Mouse (Mus musculus) splenic B cell, adult 2 months (primary cell): Measurements from ENCODE around the gene Nrap.
A peak's percentile ranks its signal among the peaks of the same experiment; 100 is the strongest.

Experiments used
- DNase-seq: peaks from one replicate; pipeline ENCODE4 v3.0.0-alpha.2; 2011; ENCODE audit warnings: low read depth, low spot score
- H3K27me3 ChIP-seq: 2 replicates; pipeline ENCODE4 v1.6.1; 2012; ENCODE audit warnings: mild to moderate bottlenecking, low read length, moderate library complexity, mixed read lengths; ENCODE audit not compliant: control insufficient read depth, poor library complexity, insufficient read depth, severe bottlenecking
- H3K36me3 ChIP-seq: 2 replicates; pipeline ENCODE4 v1.6.1; 2012; ENCODE audit warnings: mild to moderate bottlenecking, low read length, moderate library complexity, mixed read lengths; ENCODE audit not compliant: control insufficient read depth, poor library complexity, insufficient read depth, severe bottlenecking

Nrap gene

GRCm38 (mm10) chr19:56325676-56326075 lies 64.2 kb downstream of the Nrap start:
- no peak for DNase-seq
- Histone ChIP-seq H3K27me3 (no peaks in the 10 kb centered on the region), H3K36me3 (no peaks in the 10 kb centered on the region)

DNA sequence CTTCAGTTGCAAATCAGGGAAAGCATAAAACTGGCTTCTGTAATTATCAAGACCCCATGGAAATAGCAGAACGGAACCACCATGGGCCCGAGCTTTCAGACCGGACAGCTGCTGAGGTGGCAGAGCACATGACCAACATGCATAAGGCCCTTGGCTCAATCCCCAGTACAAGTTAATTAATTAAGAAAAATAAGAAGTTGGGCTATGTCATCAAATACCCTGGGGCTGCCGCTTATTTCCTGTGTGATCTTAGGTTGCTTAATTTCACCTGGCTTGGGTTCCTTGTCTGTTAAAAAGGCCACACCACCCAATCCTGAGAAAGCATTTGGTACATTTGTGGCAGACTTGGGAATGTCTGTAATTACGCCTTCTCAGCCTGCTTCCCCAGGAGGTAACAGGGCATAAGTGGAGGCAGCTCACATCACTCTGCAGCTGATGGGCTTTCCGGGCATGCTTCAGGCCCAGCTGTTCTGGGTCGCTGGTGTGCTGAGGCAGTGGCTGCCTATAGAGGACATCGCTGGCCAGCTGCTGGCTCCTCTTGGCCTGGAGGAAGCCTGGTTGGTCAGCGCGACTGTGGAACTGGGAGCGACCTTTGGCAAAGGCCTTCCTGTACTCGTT lies 68.4 kb downstream of the Nrap start:
- Histone ChIP-seq H3K36me3 (no peaks in the 10 kb centered on the region), H3K27me3 (no peaks in the 10 kb centered on the region)
- DNase-seq = no peak

DNA sequence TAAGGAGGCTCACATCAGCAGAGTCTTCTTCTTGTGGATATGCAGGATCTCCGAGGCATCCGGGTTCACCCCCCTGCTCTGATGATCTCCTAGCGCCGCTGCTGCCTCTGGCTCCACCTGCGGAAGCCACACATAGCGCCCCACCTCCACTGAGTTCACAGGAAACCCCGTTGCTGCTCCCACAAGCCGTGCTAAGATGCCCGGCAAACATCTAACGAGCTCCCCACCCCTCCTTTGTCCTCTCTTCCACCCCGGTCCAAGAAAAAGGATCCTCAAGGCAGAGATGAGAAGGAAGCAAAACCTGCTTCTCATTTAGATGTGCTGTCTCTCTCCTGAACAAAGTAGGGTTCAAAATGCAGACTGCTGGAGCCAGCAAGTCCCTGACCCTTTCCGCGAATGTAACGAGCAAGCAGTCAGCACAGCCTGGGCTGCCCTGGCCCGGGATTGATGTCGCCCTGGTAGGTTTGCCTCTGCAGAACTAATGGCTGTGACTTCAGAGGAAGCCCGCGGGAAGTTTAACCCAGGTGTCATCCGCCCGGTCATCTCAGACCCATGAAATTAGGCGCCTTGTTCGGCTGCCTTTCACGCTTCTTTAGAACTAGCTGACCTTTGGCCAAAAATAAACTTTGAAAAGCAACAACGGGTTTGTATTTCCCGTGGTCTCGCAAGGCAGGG lies 69.5 kb downstream of the Nrap start:
- Histone ChIP-seq H3K27me3 (no peaks in the 10 kb centered on the region), H3K36me3 (no peaks in the 10 kb centered on the region)

GRCm38 (mm10) chr19:56319629-56320028 lies 70.2 kb downstream of the Nrap start:
- no peaks in the 10 kb centered on the region for H3K27me3 ChIP-seq
- DNase-seq = no peak

More for the DNA sequence above, 69.5 kb downstream of the Nrap start:
- DNase-seq = no peak

DNA sequence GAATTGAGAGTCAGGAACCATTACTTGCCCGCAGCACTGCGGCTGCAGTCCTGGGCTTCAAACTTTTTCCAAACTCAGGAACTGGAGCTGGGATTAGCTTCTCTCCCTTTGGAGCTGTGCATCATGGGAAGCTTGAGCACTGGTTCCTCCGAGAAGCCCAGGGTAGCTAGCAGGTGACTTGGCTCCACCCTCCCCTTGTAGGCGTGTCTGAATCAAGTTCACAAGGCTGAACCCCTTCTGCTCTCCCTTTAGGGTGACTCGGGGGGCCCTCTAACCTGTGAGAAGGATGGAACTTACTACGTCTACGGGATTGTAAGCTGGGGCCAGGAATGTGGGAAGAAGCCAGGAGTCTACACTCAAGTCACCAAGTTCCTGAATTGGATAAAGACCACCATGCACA lies 70.6 kb downstream of the Nrap start:
- DNase-seq = no peak
- H3K36me3 ChIP-seq = no peaks in the 10 kb centered on the region

More at GRCm38 (mm10) chr19:56319629-56320028, 70.2 kb downstream of the Nrap start:
- H3K36me3 ChIP-seq = no peaks in the 10 kb centered on the region

DNA sequence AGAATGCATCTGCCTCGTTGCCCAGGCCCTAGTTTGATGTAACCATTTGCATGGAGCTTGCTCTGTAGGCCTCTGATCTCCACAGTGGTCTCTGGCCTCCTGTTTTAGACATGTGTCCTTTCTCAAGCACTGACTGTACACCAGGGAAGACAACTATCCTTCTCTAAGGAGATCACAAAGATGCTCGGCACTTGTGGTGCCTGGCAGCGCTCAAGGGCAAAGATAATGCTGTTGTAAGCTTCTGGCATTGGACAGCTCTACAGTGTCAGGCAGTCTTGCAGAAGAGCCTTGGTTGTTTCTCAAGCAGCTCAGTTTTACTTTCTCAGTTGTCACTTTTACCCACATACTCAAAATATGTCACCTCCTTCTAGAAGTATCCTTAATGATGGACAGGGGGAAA lies 73.3 kb downstream of the Nrap start:
- H3K36me3 ChIP-seq = no peaks in the 10 kb centered on the region
- no peak for DNase-seq
- H3K27me3 ChIP-seq = no peaks in the 10 kb centered on the region

More for the DNA sequence above, 70.6 kb downstream of the Nrap start:
- H3K27me3 ChIP-seq = no peaks in the 10 kb centered on the region

- H3K36me3 ChIP-seq = no peaks in the 10 kb centered on the region
- no peaks in the 10 kb centered on the region for H3K27me3 ChIP-seq
- no peak for DNase-seq
Measured at GRCm38 (mm10) chr19:56300835-56301234, 89.0 kb downstream of the Nrap start.

GRCm38 (mm10) chr19:56297264-56297663 lies 92.6 kb downstream of the Nrap start:
- Histone ChIP-seq H3K27me3 (no peaks in the 10 kb centered on the region), H3K36me3 (no peaks in the 10 kb centered on the region)
- no peak for DNase-seq

- no peak for DNase-seq
- Histone ChIP-seq H3K27me3 (no peaks in the 10 kb centered on the region), H3K36me3 (no peaks in the 10 kb centered on the region)
Measured at GRCm38 (mm10) chr19:56296668-56297067, 93.2 kb downstream of the Nrap start.

DNA sequence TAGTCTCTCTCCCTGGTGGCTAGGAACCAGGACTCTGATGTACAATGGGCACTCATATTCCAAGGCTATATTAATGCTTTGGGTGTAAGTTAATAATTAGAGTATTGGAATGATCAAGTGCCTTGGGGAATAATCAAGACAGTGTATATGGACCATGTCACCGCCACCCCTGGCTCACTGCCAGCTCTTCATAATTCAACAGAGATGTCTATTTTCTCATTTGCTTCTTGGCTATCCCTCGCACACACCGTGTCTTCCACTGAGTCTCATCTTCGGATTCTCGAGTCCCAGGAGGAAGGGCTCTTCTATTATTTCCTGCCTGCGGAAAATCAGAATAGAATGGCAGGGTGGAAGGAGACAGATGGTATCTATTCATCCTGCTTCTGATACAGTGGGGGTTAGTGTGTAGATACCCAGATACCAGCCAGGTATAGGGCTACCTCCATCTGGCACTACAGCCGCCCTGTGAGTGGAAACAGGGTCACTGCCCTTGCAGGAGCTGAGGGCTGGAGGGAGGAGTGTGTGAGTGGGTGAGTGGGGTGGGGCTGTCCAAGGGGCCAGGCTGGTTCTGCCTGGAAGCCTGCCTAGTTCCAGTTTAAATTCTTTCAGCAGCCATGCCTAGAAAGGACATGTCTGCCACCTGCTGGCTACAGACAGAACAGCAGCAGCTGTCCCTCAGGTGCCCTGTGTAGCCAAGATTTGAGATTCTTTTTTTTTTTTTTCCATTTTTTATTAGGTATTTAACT lies 95.0 kb downstream of the Nrap start:
- peak; percentile 60 for DNase-seq
- no peaks in the 10 kb centered on the region for H3K27me3 ChIP-seq
- no peaks in the 10 kb centered on the region for H3K36me3 ChIP-seq

DNA sequence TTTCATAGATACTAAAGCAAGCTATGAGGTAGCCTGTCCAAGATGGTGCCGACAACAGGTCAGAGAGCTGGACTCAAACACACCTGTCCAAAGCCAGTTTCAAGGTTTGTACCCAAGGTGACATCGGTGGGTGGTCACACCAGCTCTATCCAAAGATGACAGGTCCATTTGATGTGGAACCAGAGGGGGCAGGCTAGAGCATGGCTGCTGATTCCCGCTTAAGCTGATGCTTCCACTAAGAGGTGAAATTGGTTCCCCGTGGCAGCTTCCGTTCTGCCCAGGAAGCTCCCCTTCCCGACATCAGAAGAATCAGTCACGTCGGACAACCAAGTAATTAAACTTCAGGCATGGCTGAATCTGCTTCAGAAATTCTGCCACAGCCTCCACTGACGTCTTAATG lies 97.5 kb downstream of the Nrap start:
- Histone ChIP-seq H3K36me3 (no peaks in the 10 kb centered on the region), H3K27me3 (no peaks in the 10 kb centered on the region)
- DNase-seq = no peak

- Histone ChIP-seq H3K36me3 (no peaks in the 10 kb centered on the region), H3K27me3 (no peaks in the 10 kb centered on the region)
- DNase-seq = no peak
Measured at GRCm38 (mm10) chr19:56291898-56292297, 97.9 kb downstream of the Nrap start.

GRCm38 (mm10) chr19:56289642-56290041 lies 100.2 kb downstream of the Nrap start:
- no peaks in the 10 kb centered on the region for H3K27me3 ChIP-seq
- no peaks in the 10 kb centered on the region for H3K36me3 ChIP-seq
- DNase-seq = no peak

DNA sequence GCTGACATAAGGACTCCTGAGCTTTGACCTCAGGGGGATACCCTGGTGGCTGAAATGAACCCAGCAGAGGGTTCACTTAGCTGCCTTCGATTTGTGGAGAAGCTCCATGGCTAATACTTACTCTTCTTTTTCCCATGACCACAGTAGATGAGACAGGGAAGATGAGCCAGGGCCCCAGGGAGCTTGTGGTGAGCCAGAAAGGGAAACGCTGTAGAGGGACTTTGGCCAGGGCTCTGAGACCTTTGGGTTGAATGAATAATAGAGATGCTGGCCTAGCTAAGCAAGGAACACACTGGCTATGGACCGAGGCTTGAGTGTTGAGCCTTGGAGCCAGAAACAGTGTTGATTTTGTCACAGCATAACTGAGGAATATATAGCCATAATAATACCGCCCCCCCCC lies 101.4 kb downstream of the Nrap start:
- Histone ChIP-seq H3K27me3 (no peaks in the 10 kb centered on the region), H3K36me3 (no peaks in the 10 kb centered on the region)
- DNase-seq = no peak
